Mouse (Mus musculus) lung, embryonic 14.5 days (tissue): ENCODE results near the gene 1110051M20Rik. TPM values are rescaled to one million over a fixed set of nuclear protein-coding genes. Genes with fewer than 3 reads are reported as not detected.

Source experiments
- ATAC-seq: fragments of 200-750 bp; cut with Nextera tagmentation; 2 replicates; pipeline ENCODE4 v1.8.0; 2017; ENCODE audit warnings: mild to moderate bottlenecking, moderate TSS enrichment, moderate library complexity; ENCODE audit not compliant: insufficient read depth
- DNase-seq: peaks from one replicate; pipeline ENCODE4 v3.0.0-alpha.2; 2015
- H3K27ac ChIP-seq: fragments of 300-500 bp; sonication (generic); 2 replicates; pipeline ENCODE4 v1.5.1; 2014; ENCODE audit warnings: low read depth, mild to moderate bottlenecking, moderate library complexity
- H3K27me3 ChIP-seq: fragments of 300-500 bp; sonication (generic); 2 replicates; pipeline ENCODE4 v1.6.1; 2014; ENCODE audit warnings: low read length, control low read depth; ENCODE audit not compliant: insufficient read depth
- H3K36me3 ChIP-seq: fragments of 300-500 bp; sonication (generic); 2 replicates; pipeline ENCODE4 v1.6.1; 2014; ENCODE audit warnings: control low read depth; ENCODE audit not compliant: insufficient read depth
- H3K4me1 ChIP-seq: fragments of 300-500 bp; sonication (generic); 2 replicates; pipeline ENCODE4 v1.6.1; 2014; ENCODE audit warnings: antibody characterized with exemption, control low read depth; ENCODE audit not compliant: insufficient read depth
- H3K4me2 ChIP-seq: fragments of 300-500 bp; sonication (generic); 2 replicates; pipeline ENCODE4 v1.6.1; 2014; ENCODE audit warnings: mild to moderate bottlenecking
- H3K4me3 ChIP-seq: fragments of 300-500 bp; sonication (generic); 2 replicates; pipeline ENCODE4 v1.5.1; 2014; ENCODE audit warnings: low read depth, low read length
- H3K9ac ChIP-seq: fragments of 300-500 bp; sonication (generic); 2 replicates; pipeline ENCODE4 v1.6.1; 2014
- H3K9me3 ChIP-seq: fragments of 300-500 bp; sonication (generic); 2 replicates; pipeline ENCODE4 v1.6.1; 2016; ENCODE audit warnings: low read depth, low read length, control low read depth
- CTCF ChIP-seq: IDR thresholded peaks from 2 replicates; pipeline ENCODE4 v1.5.1; 2016; ENCODE audit warnings: antibody characterized with exemption, low read depth
- WGBS: fragments of 180-500 bp; shearing (Covaris S2); extraction: QIAGEN DNeasy Blood & Tissue Kit; methylation state at CpG from one replicate; pipeline ENCODE4 v1.1.7; 2014; 5-methylcytosine and 5-hydroxymethylcytosine counted together
- polyA plus RNA-seq: library from polyadenylated mRNA; unstranded; fragments of >200 nt; fragmentation: Nextera tagmentation; extraction: Ambion mirVana; gene quantifications from 2 replicates; pipeline ENCODE4 v1.2.1, GENCODE M21; 2014

Gene 1110051M20Rik
- polyA plus RNA-seq, 1 experiment from 2014 or later: 73.4 TPM

DNA sequence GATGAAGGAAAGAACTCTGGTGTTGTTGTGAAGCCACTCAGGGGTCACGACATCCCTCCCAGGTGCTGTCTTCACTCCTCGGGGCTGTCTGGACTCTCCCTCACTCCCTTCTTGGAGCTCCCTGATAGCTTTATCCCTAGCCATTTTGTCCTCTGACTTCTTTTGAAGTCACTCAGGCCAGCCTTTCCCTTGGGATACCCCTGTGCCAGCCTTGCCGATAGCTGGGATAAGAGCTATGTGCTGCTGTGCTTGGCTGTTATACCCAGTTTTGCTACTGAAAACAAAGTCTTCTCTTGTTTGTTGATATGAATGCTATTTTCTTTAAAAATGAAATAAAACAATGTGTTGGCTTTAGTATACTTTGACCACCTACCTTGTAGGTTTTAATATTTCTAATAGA, 90.7 kb downstream of the 1110051M20Rik start:
- ATAC-seq (no peak), DNase-seq (no peak)
- TF ChIP-seq CTCF: no peak
- no peaks in the 10 kb centered on the region for H3K27me3 ChIP-seq
- WGBS: 39% methylated on average over 3 of the region's 3 CpGs
- H3K27ac ChIP-seq: no peak overlapping the region
- no peak overlapping the region for H3K4me2 ChIP-seq
- no peak overlapping the region for H3K9ac ChIP-seq
- H3K36me3 ChIP-seq: no peaks in the 10 kb centered on the region
- H3K9me3 ChIP-seq: no peaks in the 10 kb centered on the region
- no peak overlapping the region for H3K4me3 ChIP-seq
- H3K4me1 ChIP-seq: 0 out of 2 replicates have a peak, but pooled peaks cover 3% of the 10 kb centered on the region

DNA sequence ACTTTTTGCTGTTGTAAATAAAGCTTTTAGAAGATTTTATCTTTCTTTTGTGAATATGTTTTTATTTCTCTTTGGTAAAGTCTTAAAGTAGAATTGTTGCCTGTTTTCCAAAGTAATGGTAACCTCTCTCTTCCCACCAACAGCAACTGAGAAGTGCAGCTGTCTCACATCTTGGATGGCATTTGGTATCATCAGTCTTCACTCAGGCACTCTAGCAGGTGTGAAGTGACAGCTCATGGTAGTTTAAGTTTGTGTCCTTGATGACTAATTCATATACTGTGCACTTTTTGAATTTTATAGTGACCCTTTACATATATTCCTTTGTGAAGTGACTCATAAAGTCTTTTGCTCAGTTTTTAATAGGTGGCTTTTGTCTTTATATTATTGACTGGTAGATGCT, 92.7 kb downstream of the 1110051M20Rik start:
- no peaks in the 10 kb centered on the region for H3K9me3 ChIP-seq
- 0 out of 2 replicates have a peak, but pooled peaks cover 3% of the 10 kb centered on the region for H3K4me1 ChIP-seq
- no peak overlapping the region for H3K4me3 ChIP-seq
- no peaks in the 10 kb centered on the region for H3K36me3 ChIP-seq
- H3K9ac ChIP-seq: no peak overlapping the region
- DNase-seq (no peak), ATAC-seq (no peak)
- no peak for TF ChIP-seq CTCF
- H3K4me2 ChIP-seq: no peak overlapping the region
- H3K27me3 ChIP-seq: no peaks in the 10 kb centered on the region
- no peak overlapping the region for H3K27ac ChIP-seq

DNA sequence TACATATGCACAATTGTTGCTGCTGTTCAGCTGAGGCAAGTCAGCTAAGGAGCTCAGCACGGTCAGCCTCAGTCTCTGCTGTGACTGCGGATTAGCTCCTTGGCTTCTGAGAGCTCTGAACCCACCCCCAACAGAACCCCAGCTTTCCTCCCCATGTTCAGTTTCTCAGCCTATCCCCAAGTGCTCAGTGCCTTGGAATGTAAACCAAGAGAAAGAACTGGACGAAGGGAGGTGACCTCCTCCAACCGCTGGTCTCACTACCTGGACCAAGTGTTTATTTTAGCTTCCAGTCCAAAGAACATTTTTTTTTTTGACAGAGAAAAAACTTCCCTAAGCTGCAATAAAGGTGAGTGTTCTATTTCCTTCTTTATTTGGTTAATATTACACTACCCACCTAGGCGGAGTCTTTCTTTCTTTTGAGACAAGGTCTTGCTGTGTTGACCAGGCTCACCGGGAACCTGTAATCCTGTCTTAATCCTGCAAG, 94.5 kb downstream of the 1110051M20Rik start:
- TF ChIP-seq CTCF: no peak
- no peak overlapping the region for H3K4me2 ChIP-seq
- no peak overlapping the region for H3K9ac ChIP-seq
- H3K36me3 ChIP-seq: no peaks in the 10 kb centered on the region
- peak; percentile 27 for DNase-seq
- peak; percentile 83 for ATAC-seq
- H3K4me1 ChIP-seq: 0 out of 2 replicates have a peak, but pooled peaks cover 3% of the 10 kb centered on the region
- H3K27me3 ChIP-seq: no peaks in the 10 kb centered on the region
- no peak overlapping the region for H3K4me3 ChIP-seq
- H3K27ac ChIP-seq: peak overlapping the region; percentile 81
- WGBS: 34% methylated on average over 6 of the region's 6 CpGs
- H3K9me3 ChIP-seq: no peaks in the 10 kb centered on the region

- H3K36me3 ChIP-seq: no peaks in the 10 kb centered on the region
- H3K9ac ChIP-seq: no peak overlapping the region
- DNase-seq (no peak), ATAC-seq (no peak)
- H3K27me3 ChIP-seq: no peaks in the 10 kb centered on the region
- no peak for TF ChIP-seq CTCF
- H3K9me3 ChIP-seq: no peaks in the 10 kb centered on the region
- WGBS: 59% methylated on average over 4 of the region's 4 CpGs
- H3K27ac ChIP-seq: peak overlapping the region; percentile 75; the same call in 1 of the 2 replicates
- no peaks in the 10 kb centered on the region for H3K4me1 ChIP-seq
- H3K4me3 ChIP-seq: no peak overlapping the region
- H3K4me2 ChIP-seq: no peak overlapping the region
Measured at GRCm38 (mm10) chr2:91348936-91349335, 95.6 kb downstream of the 1110051M20Rik start.

GRCm38 (mm10) chr2:91345644-91346043, 98.9 kb downstream of the 1110051M20Rik start:
- H3K36me3 ChIP-seq: no peaks in the 10 kb centered on the region
- H3K9me3 ChIP-seq: no peaks in the 10 kb centered on the region
- no peaks in the 10 kb centered on the region for H3K4me1 ChIP-seq
- WGBS: 88% methylated on average over 1 of the region's 1 CpGs
- H3K4me2 ChIP-seq: no peak overlapping the region
- H3K27ac ChIP-seq: no peak overlapping the region
- TF ChIP-seq CTCF: no peak
- ATAC-seq (no peak), DNase-seq (no peak)
- H3K9ac ChIP-seq: no peak overlapping the region
- no peak overlapping the region for H3K4me3 ChIP-seq
- H3K27me3 ChIP-seq: no peaks in the 10 kb centered on the region

GRCm38 (mm10) chr2:91339591-91339990, 104.9 kb downstream of the 1110051M20Rik start:
- Histone ChIP-seq H3K4me2 (no peak overlapping the region), H3K27me3 (no peaks in the 10 kb centered on the region), H3K4me3 (no peak overlapping the region), H3K36me3 (no peaks in the 10 kb centered on the region), H3K9ac (no peak overlapping the region), H3K4me1 (no peaks in the 10 kb centered on the region), H3K27ac (no peak overlapping the region), H3K9me3 (no peaks in the 10 kb centered on the region)
- DNase-seq (no peak), ATAC-seq (no peak)
- WGBS: 88% methylated on average over 2 of the region's 2 CpGs
- no peak for TF ChIP-seq CTCF

- Histone ChIP-seq H3K4me3 (no peak overlapping the region), H3K9ac (no peak overlapping the region), H3K9me3 (no peaks in the 10 kb centered on the region), H3K27me3 (no peaks in the 10 kb centered on the region), H3K36me3 (no peaks in the 10 kb centered on the region), H3K4me1 (no peaks in the 10 kb centered on the region), H3K4me2 (no peak overlapping the region), H3K27ac (no peak overlapping the region)
- DNase-seq: peak; percentile 67
- no peak for ATAC-seq
- no peak for TF ChIP-seq CTCF
- WGBS: 56% methylated on average over 4 of the region's 4 CpGs
Measured at GRCm38 (mm10) chr2:91335128-91335527, 109.4 kb downstream of the 1110051M20Rik start.
